Mouse (Mus musculus): Measurements from ENCODE around the gene Tlr2. TPM values are rescaled to one million over a fixed set of nuclear protein-coding genes. Genes with fewer than 3 reads are reported as not detected.

The Tlr2 gene
- polyA plus RNA-seq, 1 experiment from 2014 or later: 6.3 TPM

DNA sequence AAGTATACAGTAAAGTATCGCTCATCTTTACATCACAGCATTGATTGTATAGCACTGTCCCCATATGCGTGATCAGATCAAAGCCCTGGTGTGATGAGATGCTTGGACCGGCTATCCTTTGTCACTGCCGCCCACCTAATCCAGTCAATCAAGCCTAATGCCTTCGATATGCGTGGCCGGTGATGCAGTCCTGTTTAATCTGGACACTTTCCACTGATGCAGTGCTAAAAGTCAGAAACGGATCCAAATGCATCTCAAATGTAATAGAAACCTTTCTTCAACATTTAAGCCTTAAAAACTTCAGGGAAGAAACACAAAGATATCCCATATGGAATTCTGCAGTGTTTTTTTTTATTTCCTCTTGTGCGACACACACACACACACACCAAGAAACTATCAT is 13.9 kb downstream of the Tlr2 start:
- H3K9ac ChIP-seq: no peak overlapping the region
- no peak overlapping the region for H3K4me3 ChIP-seq (replicated peaks)
- no peaks in the 10 kb centered on the region for H3K36me3 ChIP-seq
- H3K9me3 ChIP-seq (replicated peaks): no peaks in the 10 kb centered on the region
- no peaks in the 10 kb centered on the region for H3K4me1 ChIP-seq
- no peak overlapping the region for H3K4me2 ChIP-seq (replicated peaks)
- ATAC-seq (ENCODE audit: insufficient number of reproducible peaks, low FRiP score, low TSS enrichment, low read depth): no peak
- H3K27me3 ChIP-seq: no peaks in the 10 kb centered on the region
- 63% methylated on average over 9 of the region's 9 CpGs for WGBS
- H3K27ac ChIP-seq (replicated peaks): no peak overlapping the region

DNA sequence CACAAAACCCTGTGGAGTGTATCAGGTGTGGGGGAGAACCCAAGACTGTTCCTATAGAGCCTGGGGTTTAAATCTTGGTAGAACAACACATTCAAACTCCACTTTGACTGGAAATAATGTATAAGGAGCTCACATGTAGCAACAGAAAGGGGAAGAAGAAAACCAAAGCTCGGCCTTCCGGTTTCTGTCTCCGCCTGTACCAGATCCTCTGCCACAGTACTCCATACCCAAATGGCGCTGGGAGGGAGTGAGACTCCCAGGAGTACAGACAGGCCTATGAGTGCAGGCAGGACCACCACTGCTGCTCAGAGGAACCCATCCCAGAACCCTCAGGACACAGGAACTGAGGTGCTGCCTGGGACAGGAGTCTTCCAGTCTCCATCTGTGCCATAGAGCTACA is 17.8 kb downstream of the Tlr2 start:
- H3K36me3 ChIP-seq: no peaks in the 10 kb centered on the region
- no peaks in the 10 kb centered on the region for H3K9me3 ChIP-seq (replicated peaks)
- H3K4me2 ChIP-seq (replicated peaks): no peak overlapping the region
- H3K9ac ChIP-seq: no peak overlapping the region
- no peak overlapping the region for H3K4me3 ChIP-seq (replicated peaks)
- no peaks in the 10 kb centered on the region for H3K27me3 ChIP-seq
- H3K4me1 ChIP-seq: no peaks in the 10 kb centered on the region
- H3K27ac ChIP-seq (replicated peaks): no peak overlapping the region
- WGBS: 88% methylated on average over 4 of the region's 4 CpGs
- ATAC-seq (ENCODE audit: insufficient number of reproducible peaks, low FRiP score, low TSS enrichment, low read depth): no peak

DNA sequence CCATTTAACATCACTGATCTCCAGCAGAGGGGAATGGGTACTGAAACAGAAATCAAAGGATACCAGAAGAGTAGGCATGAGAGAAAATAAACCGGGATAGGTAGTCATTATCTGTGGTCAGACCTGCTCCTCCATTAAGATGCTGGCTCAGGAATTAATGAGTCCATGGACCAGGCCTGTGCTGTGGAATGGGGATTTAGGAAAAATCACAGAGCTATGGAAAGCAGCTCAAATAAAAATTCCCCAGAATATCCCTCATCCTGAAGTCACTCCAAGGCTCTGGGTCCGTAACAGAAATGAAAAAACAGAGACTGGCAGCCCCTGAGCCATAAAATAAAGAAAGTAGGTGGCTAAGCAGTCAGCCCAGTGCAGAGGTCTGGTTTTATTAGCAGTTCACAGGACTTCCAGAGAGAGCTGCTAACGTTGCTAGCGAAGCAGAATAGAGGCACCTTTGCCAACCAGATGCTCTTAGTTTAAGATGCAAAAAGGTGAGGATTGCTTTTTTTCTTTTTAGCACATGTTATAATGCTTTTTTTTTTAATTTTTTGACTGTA is 25.1 kb downstream of the Tlr2 start:
- no peaks in the 10 kb centered on the region for H3K36me3 ChIP-seq
- no peak for ATAC-seq (ENCODE audit: insufficient number of reproducible peaks, low FRiP score, low TSS enrichment, low read depth)
- H3K4me3 ChIP-seq (replicated peaks): no peak overlapping the region
- H3K27me3 ChIP-seq: no peaks in the 10 kb centered on the region
- no peak overlapping the region for H3K9ac ChIP-seq
- H3K4me2 ChIP-seq (replicated peaks): no peak overlapping the region
- H3K9me3 ChIP-seq (replicated peaks): no peaks in the 10 kb centered on the region
- H3K27ac ChIP-seq (replicated peaks): no peak overlapping the region
- peaks cover 4% of the 10 kb centered on the region; the same call in 1 of the 2 replicates for H3K4me1 ChIP-seq
- 83% methylated on average over 4 of the region's 4 CpGs for WGBS

DNA sequence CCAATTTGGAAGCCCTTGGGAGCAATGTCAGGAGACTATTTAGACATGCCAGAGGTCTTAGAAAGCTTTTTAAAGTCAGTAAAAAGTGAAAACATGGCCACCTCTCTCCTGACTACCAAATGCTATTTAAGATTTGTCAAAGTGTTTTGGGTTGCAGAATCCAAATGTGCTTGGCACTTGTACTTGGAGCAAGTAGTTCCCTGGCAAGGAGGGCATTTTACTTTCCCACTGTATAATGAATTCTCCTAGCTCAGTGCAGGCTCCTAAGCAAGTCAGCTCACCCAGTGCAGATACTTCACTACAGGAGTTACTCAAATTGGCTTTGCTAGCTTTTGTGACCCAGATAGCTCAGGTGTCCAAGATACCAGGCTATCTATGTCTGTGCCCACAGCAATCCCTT is 28.7 kb downstream of the Tlr2 start:
- Histone ChIP-seq H3K27me3 (no peaks in the 10 kb centered on the region), H3K9ac (no peak overlapping the region), H3K4me2 (replicated peaks) (no peak overlapping the region), H3K4me3 (replicated peaks) (no peak overlapping the region), H3K27ac (replicated peaks) (no peak overlapping the region), H3K36me3 (no peaks in the 10 kb centered on the region), H3K4me1 (peaks cover 12% of the 10 kb centered on the region; the same call in 1 of the 2 replicates), H3K9me3 (replicated peaks) (no peaks in the 10 kb centered on the region)
- ATAC-seq (ENCODE audit: insufficient number of reproducible peaks, low FRiP score, low TSS enrichment, low read depth): no peak

DNA sequence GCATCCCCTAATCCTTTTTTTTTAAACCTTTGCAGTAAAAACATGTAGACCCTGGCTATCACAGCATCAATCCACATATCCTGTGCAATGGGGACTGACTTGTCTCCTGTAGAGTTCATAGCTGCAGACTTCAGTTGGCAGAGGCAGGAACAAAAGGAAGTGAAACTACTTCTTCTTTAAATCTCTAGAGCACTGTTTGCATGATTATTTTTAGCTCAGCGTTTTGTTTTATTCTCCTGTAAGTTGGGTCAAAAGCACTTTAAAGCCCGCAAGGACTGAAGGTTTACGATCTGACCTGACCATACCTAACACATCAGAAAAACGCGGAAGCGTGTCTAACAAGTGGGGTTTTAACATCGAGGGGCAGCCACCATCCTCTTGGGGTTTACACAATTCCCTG is 29.6 kb downstream of the Tlr2 start:
- Histone ChIP-seq H3K4me1 (peaks cover 12% of the 10 kb centered on the region; the same call in 1 of the 2 replicates), H3K9me3 (replicated peaks) (no peaks in the 10 kb centered on the region), H3K9ac (no peak overlapping the region), H3K36me3 (no peaks in the 10 kb centered on the region), H3K27me3 (no peaks in the 10 kb centered on the region), H3K4me2 (replicated peaks) (no peak overlapping the region), H3K4me3 (replicated peaks) (no peak overlapping the region), H3K27ac (replicated peaks) (no peak overlapping the region)
- WGBS: 62% methylated on average over 7 of the region's 7 CpGs
- no peak for ATAC-seq (ENCODE audit: insufficient number of reproducible peaks, low FRiP score, low TSS enrichment, low read depth)

DNA sequence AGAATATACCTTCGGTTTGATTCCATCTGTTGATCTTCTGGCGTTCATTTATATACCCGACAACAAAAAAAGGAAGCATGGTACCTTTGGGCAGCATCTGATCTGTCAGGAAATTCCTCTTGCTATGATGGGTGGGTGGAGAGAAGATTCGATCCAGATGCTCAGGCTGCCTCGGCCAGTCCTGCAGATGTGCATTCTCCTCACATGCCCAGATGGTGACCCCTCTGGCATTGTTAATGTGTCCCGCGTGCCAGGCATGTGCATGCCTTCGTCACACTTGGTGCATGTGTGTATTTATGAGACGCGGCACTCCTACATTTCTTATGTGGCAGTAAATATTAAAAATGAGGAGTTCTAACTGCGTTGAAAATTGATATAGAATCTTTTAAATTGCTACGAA is 33.1 kb downstream of the Tlr2 start:
- 40% methylated on average over 12 of the region's 12 CpGs for WGBS

DNA sequence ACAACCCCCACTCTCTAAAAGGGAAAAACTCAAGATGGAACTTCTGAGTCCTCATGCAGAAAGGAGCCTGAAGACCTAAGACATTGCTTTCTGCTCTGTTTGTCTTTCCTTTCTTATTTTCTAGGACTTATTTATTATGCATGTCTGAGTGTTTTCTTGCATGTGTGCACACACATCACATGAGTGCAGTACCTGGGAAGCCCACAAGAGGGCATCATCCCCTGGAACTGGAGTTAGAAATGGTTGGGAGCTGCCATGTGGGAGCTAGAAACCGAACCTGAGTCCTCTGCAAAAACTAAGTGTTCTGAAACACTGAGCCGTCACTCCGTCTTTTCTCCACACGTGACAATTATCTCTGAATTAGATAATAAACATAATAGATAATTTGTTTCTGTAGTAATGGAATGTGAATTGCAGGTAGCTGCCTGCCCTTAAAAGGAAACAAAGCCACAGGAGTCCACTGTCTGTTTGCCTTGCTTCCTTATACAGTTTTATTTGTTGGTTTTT is 39.9 kb downstream of the Tlr2 start:
- Histone ChIP-seq H3K9me3 (replicated peaks) (no peaks in the 10 kb centered on the region), H3K4me3 (replicated peaks) (no peak overlapping the region), H3K27me3 (no peaks in the 10 kb centered on the region), H3K9ac (no peak overlapping the region), H3K4me2 (replicated peaks) (no peak overlapping the region), H3K36me3 (no peaks in the 10 kb centered on the region), H3K27ac (replicated peaks) (no peak overlapping the region), H3K4me1 (peaks cover 10% of the 10 kb centered on the region; the same call in 1 of the 2 replicates)
- no peak for ATAC-seq (ENCODE audit: insufficient number of reproducible peaks, low FRiP score, low TSS enrichment, low read depth)
- 93% methylated on average over 4 of the region's 4 CpGs for WGBS

More for the DNA sequence above, 33.1 kb downstream of the Tlr2 start:
- Histone ChIP-seq H3K27me3 (no peaks in the 10 kb centered on the region), H3K27ac (replicated peaks) (no peak overlapping the region), H3K4me3 (replicated peaks) (no peak overlapping the region), H3K4me1 (peaks cover 8% of the 10 kb centered on the region; the same call in 1 of the 2 replicates), H3K9me3 (replicated peaks) (no peaks in the 10 kb centered on the region), H3K9ac (no peak overlapping the region), H3K36me3 (no peaks in the 10 kb centered on the region), H3K4me2 (replicated peaks) (no peak overlapping the region; the same call in 1 of the 2 replicates)
- 0 out of 2 replicates have a peak, but pooled peaks have one; percentile 34 for ATAC-seq (ENCODE audit: insufficient number of reproducible peaks, low FRiP score, low TSS enrichment, low read depth)

DNA sequence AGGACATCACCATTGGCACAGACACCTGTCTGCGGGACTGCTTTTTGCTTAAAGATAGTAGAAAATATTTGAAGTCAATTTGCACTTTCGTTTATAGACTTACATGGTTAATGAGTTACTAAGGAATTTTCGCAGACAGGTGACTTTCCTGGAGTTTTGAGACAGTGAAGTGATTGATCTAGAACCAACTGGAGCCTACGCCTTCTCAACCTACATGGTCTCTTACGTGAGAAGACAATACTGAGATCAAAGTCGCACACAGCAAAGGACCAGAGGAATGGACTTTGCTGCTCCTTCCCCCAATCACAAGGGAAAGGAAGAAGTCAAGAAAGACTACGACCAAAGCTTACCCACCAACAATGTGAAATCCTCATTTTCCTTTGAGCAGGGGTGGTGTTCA is 42.1 kb downstream of the Tlr2 start:
- Histone ChIP-seq H3K4me3 (replicated peaks) (no peak overlapping the region), H3K9ac (no peak overlapping the region), H3K4me1 (peaks cover 10% of the 10 kb centered on the region; the same call in 1 of the 2 replicates), H3K4me2 (replicated peaks) (no peak overlapping the region), H3K27ac (replicated peaks) (no peak overlapping the region), H3K27me3 (no peaks in the 10 kb centered on the region), H3K9me3 (replicated peaks) (no peaks in the 10 kb centered on the region), H3K36me3 (no peaks in the 10 kb centered on the region)
- WGBS: 92% methylated on average over 7 of the region's 7 CpGs
- no peak for ATAC-seq (ENCODE audit: insufficient number of reproducible peaks, low FRiP score, low TSS enrichment, low read depth)

DNA sequence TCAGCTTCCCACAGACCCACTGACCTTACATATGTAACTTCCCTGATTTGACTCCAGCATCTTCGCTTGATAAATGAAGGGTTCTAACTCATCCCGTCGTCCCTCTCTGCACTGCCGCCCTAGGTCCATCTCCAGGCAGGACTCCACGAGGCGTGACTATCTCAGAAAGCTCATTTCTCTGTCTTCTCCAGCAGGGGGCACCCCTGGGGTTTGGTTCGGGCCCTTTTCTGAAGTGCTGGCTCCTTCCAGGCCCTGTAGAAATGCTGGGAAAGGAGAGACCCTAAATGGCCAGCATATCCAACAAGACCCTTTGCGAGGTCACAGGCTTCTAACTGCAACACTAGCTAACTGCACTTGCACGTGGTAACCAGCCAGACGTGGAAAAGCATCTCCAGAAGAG is 43.7 kb downstream of the Tlr2 start:
- Histone ChIP-seq H3K4me1 (peaks cover 10% of the 10 kb centered on the region; the same call in 1 of the 2 replicates), H3K9me3 (replicated peaks) (no peaks in the 10 kb centered on the region), H3K36me3 (no peaks in the 10 kb centered on the region), H3K27ac (replicated peaks) (peak overlapping the region; percentile 14; the same call in 1 of the 2 replicates), H3K4me2 (replicated peaks) (peak overlapping the region; percentile 34; the same call in 1 of the 2 replicates), H3K4me3 (replicated peaks) (0 out of 2 replicates have a peak overlapping the region, but pooled peaks have one; percentile 8), H3K9ac (no peak overlapping the region), H3K27me3 (no peaks in the 10 kb centered on the region)
- peak; percentile 51; the same call in 1 of the 2 replicates for ATAC-seq (ENCODE audit: insufficient number of reproducible peaks, low FRiP score, low TSS enrichment, low read depth)
- 5% methylated on average over 10 of the region's 10 CpGs for WGBS

DNA sequence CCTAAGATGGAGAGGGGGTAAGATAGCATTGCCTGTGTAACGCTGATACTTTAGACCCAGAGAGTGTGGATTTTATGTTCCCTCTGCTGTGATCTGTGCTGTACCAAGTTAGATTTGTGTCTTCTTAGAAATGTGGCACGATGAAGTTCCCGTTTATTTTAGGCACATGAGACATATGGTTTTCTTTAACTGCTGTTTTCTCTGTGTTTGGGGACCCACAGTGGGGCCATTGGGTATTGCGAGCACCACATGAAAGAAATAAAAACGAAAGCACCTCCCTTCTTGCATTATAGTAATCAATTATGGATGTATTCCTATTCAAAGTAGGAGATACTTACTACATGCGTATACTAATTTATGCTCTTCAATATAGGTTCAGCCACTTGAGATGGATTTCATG is 44.5 kb downstream of the Tlr2 start:
- H3K9ac ChIP-seq: no peak overlapping the region
- H3K27me3 ChIP-seq: no peaks in the 10 kb centered on the region
- H3K9me3 ChIP-seq (replicated peaks): no peaks in the 10 kb centered on the region
- H3K4me2 ChIP-seq (replicated peaks): peak overlapping the region; percentile 34; the same call in 1 of the 2 replicates
- 0 out of 2 replicates have a peak overlapping the region, but pooled peaks have one; percentile 14 for H3K27ac ChIP-seq (replicated peaks)
- WGBS: 31% methylated on average over 6 of the region's 6 CpGs
- H3K4me3 ChIP-seq (replicated peaks): no peak overlapping the region
- no peaks in the 10 kb centered on the region for H3K36me3 ChIP-seq
- peaks cover 10% of the 10 kb centered on the region; the same call in 1 of the 2 replicates for H3K4me1 ChIP-seq
- ATAC-seq (ENCODE audit: insufficient number of reproducible peaks, low FRiP score, low TSS enrichment, low read depth): no peak

DNA sequence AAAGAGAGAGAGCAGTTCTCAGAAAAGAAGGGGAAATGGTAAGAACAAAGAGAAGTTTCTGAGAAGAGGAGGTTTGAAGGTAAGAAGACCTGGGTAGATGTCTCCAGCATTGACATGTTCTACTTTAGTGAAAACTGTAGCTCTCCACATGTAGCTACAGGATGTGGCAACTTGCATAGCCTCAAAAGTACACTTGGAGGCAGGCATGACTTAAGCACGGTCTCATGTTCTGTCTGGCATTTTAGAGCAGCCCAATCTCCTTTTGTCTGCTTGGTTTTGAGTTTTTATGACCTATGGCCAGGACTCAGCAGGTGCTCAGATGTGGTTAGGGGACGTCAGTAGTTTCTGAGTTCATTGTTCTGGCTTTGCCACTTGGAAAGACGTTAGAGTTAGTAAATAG is 50.1 kb downstream of the Tlr2 start:
- H3K9ac ChIP-seq: no peak overlapping the region
- no peak overlapping the region for H3K4me2 ChIP-seq (replicated peaks)
- H3K4me1 ChIP-seq: peaks cover 11% of the 10 kb centered on the region; the same call in 1 of the 2 replicates
- no peak for ATAC-seq (ENCODE audit: insufficient number of reproducible peaks, low FRiP score, low TSS enrichment, low read depth)
- no peaks in the 10 kb centered on the region for H3K27me3 ChIP-seq
- WGBS: 71% methylated on average over 3 of the region's 3 CpGs
- no peak overlapping the region for H3K27ac ChIP-seq (replicated peaks)
- H3K4me3 ChIP-seq (replicated peaks): no peak overlapping the region
- H3K9me3 ChIP-seq (replicated peaks): no peaks in the 10 kb centered on the region
- H3K36me3 ChIP-seq: no peaks in the 10 kb centered on the region

Measured in embryonic facial prominence, embryonic 15.5 days (tissue).